Mouse (Mus musculus): Measurements from ENCODE around the gene Crmp1.

Crmp1 gene

GRCm38 (mm10) chr5:37241651-37242151 lies at the start of gene Crmp1:
Gene Crmp1, plus strand, starts transcription at chr5:37241940.
- peak; percentile 88 for DNase-seq

GRCm38 (mm10) chr5:37196196-37196595 lies 45.5 kb upstream of the Crmp1 start:
- no peak for DNase-seq

- DNase-seq, result no peak
Measured at GRCm38 (mm10) chr5:37196666-37197250, 45.0 kb upstream of the Crmp1 start.

- DNase-seq, result no peak
Measured at GRCm38 (mm10) chr5:37197423-37197822, 44.3 kb upstream of the Crmp1 start.

- no peak for DNase-seq
Measured at GRCm38 (mm10) chr5:37198011-37198688, 43.6 kb upstream of the Crmp1 start.

GRCm38 (mm10) chr5:37202285-37202684 lies 39.5 kb upstream of the Crmp1 start:
- no peak for DNase-seq

- no peak for DNase-seq
Measured at GRCm38 (mm10) chr5:37204886-37205285, 36.9 kb upstream of the Crmp1 start.

- DNase-seq, result no peak
Measured at GRCm38 (mm10) chr5:37205420-37205819, 36.3 kb upstream of the Crmp1 start.

GRCm38 (mm10) chr5:37206364-37206763 lies 35.4 kb upstream of the Crmp1 start:
- DNase-seq, result no peak

- no peak for DNase-seq
Measured at GRCm38 (mm10) chr5:37212938-37213708, 28.6 kb upstream of the Crmp1 start.

- no peak for DNase-seq
Measured at GRCm38 (mm10) chr5:37213709-37214103, 28.0 kb upstream of the Crmp1 start.

- no peak for DNase-seq
Measured at GRCm38 (mm10) chr5:37214614-37215013, 27.1 kb upstream of the Crmp1 start.

- DNase-seq, result no peak
Measured at GRCm38 (mm10) chr5:37215276-37215675, 26.5 kb upstream of the Crmp1 start.

GRCm38 (mm10) chr5:37219615-37220014 lies 22.1 kb upstream of the Crmp1 start:
- DNase-seq, result no peak

GRCm38 (mm10) chr5:37220575-37220974 lies 21.2 kb upstream of the Crmp1 start:
- DNase-seq, result peak; percentile 31

GRCm38 (mm10) chr5:37221563-37221962 lies 20.2 kb upstream of the Crmp1 start:
- DNase-seq, result no peak

- no peak for DNase-seq
Measured at GRCm38 (mm10) chr5:37222316-37222715, 19.4 kb upstream of the Crmp1 start.

- no peak for DNase-seq
Measured at GRCm38 (mm10) chr5:37225708-37226107, 16.0 kb upstream of the Crmp1 start.

GRCm38 (mm10) chr5:37227956-37228680 lies 13.6 kb upstream of the Crmp1 start:
- no peak for DNase-seq

GRCm38 (mm10) chr5:37228894-37229293 lies 12.8 kb upstream of the Crmp1 start:
- DNase-seq, result no peak

- peak; percentile 72 for DNase-seq
Measured at GRCm38 (mm10) chr5:37233010-37233557, 8.7 kb upstream of the Crmp1 start.

GRCm38 (mm10) chr5:37238654-37239053 lies 3.1 kb upstream of the Crmp1 start:
- peak; percentile 42 for DNase-seq

GRCm38 (mm10) chr5:37240550-37240949 lies 1.2 kb upstream of the Crmp1 start:
- no peak for DNase-seq
